Mouse (Mus musculus) intestine, postnatal 0 days (tissue): ENCODE measurements around the gene Fosl1. TPM values are rescaled to one million over a fixed set of nuclear protein-coding genes. Genes with fewer than 3 reads are reported as not detected.
"Not testable (repeated sequence)": the region's sequence is repeated elsewhere in the genome, so short reads cannot be mapped to it uniquely, and the experiment has no call there.

Experiments
- ATAC-seq: fragments of 200-750 bp; cut with Nextera tagmentation; 2 replicates; pipeline ENCODE4 v1.8.0; 2017; ENCODE audit warnings: mild to moderate bottlenecking, moderate TSS enrichment, moderate library complexity
- H3K27ac ChIP-seq: fragments of 300-500 bp; sonication (generic); 2 replicates; pipeline ENCODE4 v1.5.1; 2014; ENCODE audit warnings: mild to moderate bottlenecking, low read depth, low read length, moderate library complexity
- H3K27me3 ChIP-seq: fragments of 300-500 bp; sonication (generic); replicated peaks from 2 replicates; pipeline ENCODE4 v1.6.1; 2014; ENCODE audit warnings: low read length, mixed read lengths; ENCODE audit not compliant: control insufficient read depth, insufficient read depth
- H3K36me3 ChIP-seq: fragments of 300-500 bp; sonication (generic); 2 replicates; pipeline ENCODE4 v1.6.1; 2014; ENCODE audit warnings: mild to moderate bottlenecking, moderate library complexity; ENCODE audit not compliant: control insufficient read depth, insufficient read depth
- H3K4me1 ChIP-seq: fragments of 300-500 bp; sonication (generic); replicated peaks from 2 replicates; pipeline ENCODE4 v1.6.1; 2014; ENCODE audit warnings: antibody characterized with exemption, low read length, mixed read lengths; ENCODE audit not compliant: control insufficient read depth, insufficient read depth
- H3K4me2 ChIP-seq: fragments of 300-500 bp; sonication (generic); replicated peaks from 2 replicates; pipeline ENCODE4 v1.6.1; 2014; ENCODE audit warnings: low read depth, mild to moderate bottlenecking, moderate library complexity
- H3K4me3 ChIP-seq: fragments of 300-500 bp; sonication (generic); 2 replicates; pipeline ENCODE4 v1.5.1; 2014; ENCODE audit warnings: low read depth, low read length
- H3K9ac ChIP-seq: fragments of 300-500 bp; sonication (generic); 2 replicates; pipeline ENCODE4 v1.6.1; 2014; ENCODE audit warnings: mild to moderate bottlenecking, low read depth, low read length
- H3K9me3 ChIP-seq: fragments of 300-500 bp; sonication (generic); 2 replicates; pipeline ENCODE4 v1.6.1; 2016; ENCODE audit warnings: mixed run types; ENCODE audit not compliant: control insufficient read depth
- CTCF ChIP-seq: sonication (generic); IDR thresholded peaks from 2 replicates; pipeline ENCODE4 v1.5.1; 2016; ENCODE audit warnings: low read depth, mild to moderate bottlenecking, control low read depth, antibody characterized with exemption, moderate library complexity
- WGBS: fragments of 180-500 bp; shearing (Covaris S2); extraction: QIAGEN DNeasy Blood & Tissue Kit; methylation state at CpG from one replicate; pipeline ENCODE4 v1.1.7; 2014; 5-methylcytosine and 5-hydroxymethylcytosine counted together
- polyA plus RNA-seq: library from polyadenylated mRNA; unstranded; fragments of >200 nt; fragmentation: Nextera tagmentation; extraction: Ambion mirVana; gene quantifications from 2 replicates; pipeline ENCODE4 v1.2.1, GENCODE M21; 2015

The Fosl1 gene
- polyA plus RNA-seq, 1 experiment from 2014 or later = not detected

GRCm38 (mm10) chr19:5490898-5491708 is 43.8 kb downstream of the Fosl1 start:
- peaks cover 37% of the 10 kb centered on the region for H3K36me3 ChIP-seq
- under 1% methylated on average over 56 of the region's 59 CpGs for WGBS
- peak overlapping the region; percentile 93 for H3K4me3 ChIP-seq
- H3K4me1 ChIP-seq = 0 out of 2 replicates have a peak, but pooled peaks cover 2% of the 10 kb centered on the region
- no peaks in the 10 kb centered on the region for H3K27me3 ChIP-seq
- H3K27ac ChIP-seq = peak overlapping the region; percentile 97
- H3K4me2 ChIP-seq = peak overlapping the region; percentile 80
- no peak for TF ChIP-seq CTCF
- peak overlapping the region; percentile 87 for H3K9ac ChIP-seq
- H3K9me3 ChIP-seq = no peaks in the 10 kb centered on the region
- peak; percentile 28 for ATAC-seq

GRCm38 (mm10) chr19:5492641-5493040 is 45.3 kb downstream of the Fosl1 start:
- Histone ChIP-seq H3K4me2 (no peak overlapping the region; the same call in 1 of the 2 replicates), H3K4me1 (0 out of 2 replicates have a peak, but pooled peaks cover 2% of the 10 kb centered on the region), H3K9ac (no peak overlapping the region), H3K9me3 (no peaks in the 10 kb centered on the region), H3K36me3 (peaks cover 47% of the 10 kb centered on the region), H3K27me3 (no peaks in the 10 kb centered on the region), H3K27ac (0 out of 2 replicates have a peak overlapping the region, but pooled peaks have one; percentile 57), H3K4me3 (no peak overlapping the region)
- 82% methylated on average over 4 of the region's 4 CpGs for WGBS
- TF ChIP-seq CTCF = no peak
- no peak for ATAC-seq

- H3K9me3 ChIP-seq, H3K27me3 ChIP-seq, H3K4me2 ChIP-seq, H3K4me1 ChIP-seq, H3K9ac ChIP-seq, ATAC-seq, H3K4me3 ChIP-seq: not testable (repeated sequence)
- peak; percentile 53 for TF ChIP-seq CTCF
- peak overlapping the region; percentile 57 for H3K27ac ChIP-seq
- 49% methylated on average over 9 of the region's 9 CpGs for WGBS
- H3K36me3 ChIP-seq = peaks cover 54% of the 10 kb centered on the region
Measured at GRCm38 (mm10) chr19:5493301-5493721, 46.0 kb downstream of the Fosl1 start.

- peaks cover 56% of the 10 kb centered on the region for H3K36me3 ChIP-seq
- no peaks in the 10 kb centered on the region for H3K9me3 ChIP-seq
- WGBS = 60% methylated on average over 3 of the region's 3 CpGs
- no peak overlapping the region; the same call in 1 of the 2 replicates for H3K9ac ChIP-seq
- 0 out of 2 replicates have a peak, but pooled peaks cover 2% of the 10 kb centered on the region for H3K4me1 ChIP-seq
- no peak for TF ChIP-seq CTCF
- ATAC-seq = peak; percentile 65
- H3K27me3 ChIP-seq = no peaks in the 10 kb centered on the region
- peak overlapping the region; percentile 71 for H3K27ac ChIP-seq
- H3K4me2 ChIP-seq = no peak overlapping the region
- no peak overlapping the region for H3K4me3 ChIP-seq
Measured at GRCm38 (mm10) chr19:5494314-5494713, 47.0 kb downstream of the Fosl1 start.

GRCm38 (mm10) chr19:5495353-5496051 is 48.2 kb downstream of the Fosl1 start:
- no peak for TF ChIP-seq CTCF
- Histone ChIP-seq H3K9ac (no peak overlapping the region), H3K27me3 (no peaks in the 10 kb centered on the region), H3K4me2 (no peak overlapping the region), H3K4me3 (no peak overlapping the region), H3K4me1 (0 out of 2 replicates have a peak, but pooled peaks cover 2% of the 10 kb centered on the region), H3K36me3 (peaks cover 56% of the 10 kb centered on the region), H3K27ac (0 out of 2 replicates have a peak overlapping the region, but pooled peaks have one; percentile 28), H3K9me3 (no peaks in the 10 kb centered on the region)
- 74% methylated on average over 12 of the region's 12 CpGs for WGBS
- no peak for ATAC-seq

GRCm38 (mm10) chr19:5496052-5496370 is 48.7 kb downstream of the Fosl1 start:
- no peak overlapping the region for H3K9ac ChIP-seq
- H3K9me3 ChIP-seq = no peaks in the 10 kb centered on the region
- no peak for ATAC-seq
- no peak overlapping the region for H3K4me2 ChIP-seq
- no peak overlapping the region for H3K4me3 ChIP-seq
- no peaks in the 10 kb centered on the region for H3K27me3 ChIP-seq
- no peak for TF ChIP-seq CTCF
- H3K4me1 ChIP-seq = 0 out of 2 replicates have a peak, but pooled peaks cover 2% of the 10 kb centered on the region
- WGBS = 88% methylated on average over 16 of the region's 16 CpGs
- H3K36me3 ChIP-seq = peaks cover 56% of the 10 kb centered on the region
- H3K27ac ChIP-seq = 0 out of 2 replicates have a peak overlapping the region, but pooled peaks have one; percentile 28
